Mouse (Mus musculus): Measurements from ENCODE around the gene Gdpgp1. TPM values are rescaled to one million over a fixed set of nuclear protein-coding genes. Genes with fewer than 3 reads are reported as not detected.
A peak's percentile ranks its signal among the peaks of the same experiment; 100 is the strongest.

The Gdpgp1 gene
- polyA plus RNA-seq, 1 experiment, result 4.3 TPM

DNA sequence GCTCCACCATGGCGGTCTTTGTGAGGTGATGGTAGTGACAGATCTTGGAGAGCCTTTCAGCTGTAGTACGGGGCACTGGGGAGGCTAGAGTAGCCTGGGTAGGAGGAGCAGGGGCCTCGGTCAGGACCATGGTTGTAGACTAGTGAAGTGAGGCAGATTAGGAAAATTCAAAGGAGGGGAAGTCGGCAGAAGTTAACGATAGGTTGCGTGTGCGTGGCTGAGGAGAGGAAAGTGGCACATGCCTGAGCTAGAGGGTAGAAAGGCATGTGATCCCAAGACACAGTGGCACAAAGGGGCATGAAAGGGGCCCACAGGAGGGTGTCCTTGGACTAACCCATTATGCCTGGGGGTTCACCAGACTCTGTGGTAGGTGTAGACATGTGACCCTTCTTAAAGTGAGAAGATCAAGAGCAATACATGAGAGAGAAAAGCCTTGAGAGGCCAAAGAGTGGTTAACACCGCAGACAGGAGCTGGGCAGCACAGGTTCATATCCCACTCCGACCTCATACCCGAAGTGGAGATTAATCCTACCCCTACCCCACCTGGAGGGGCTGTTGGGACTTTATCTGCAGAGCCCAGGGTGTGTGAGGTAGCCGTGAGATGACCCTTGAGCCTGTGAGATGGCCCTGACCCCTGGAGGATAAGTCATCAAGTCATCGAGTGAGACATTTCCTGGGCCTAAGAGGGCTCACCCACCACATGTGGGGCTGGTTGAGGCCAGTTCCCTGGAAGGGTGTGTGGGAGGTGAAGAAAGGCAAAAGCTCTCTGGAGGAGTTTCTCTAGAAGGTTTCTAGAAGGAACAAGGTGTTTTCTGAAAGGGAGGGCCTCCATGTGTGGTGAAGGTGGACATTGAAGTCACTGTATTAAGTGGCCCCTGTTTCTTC lies 26.7 kb upstream of the Gdpgp1 start:
- no peaks in the 10 kb centered on the region for H3K9me3 ChIP-seq (replicated peaks; ENCODE audit: control insufficient read depth, insufficient read depth, low read length, poor library complexity, severe bottlenecking)
- H3K27me3 ChIP-seq (ENCODE audit: control insufficient read depth, insufficient read depth, low read length, poor library complexity, severe bottlenecking), result no peaks in the 10 kb centered on the region
- peaks cover 13% of the 10 kb centered on the region; the same call in 1 of the 2 replicates for H3K36me3 ChIP-seq (ENCODE audit: control insufficient read depth, insufficient read depth, low read length, poor library complexity, severe bottlenecking)
- H3K27ac ChIP-seq (ENCODE audit: insufficient read depth, low read length), result no peak overlapping the region
- H3K4me3 ChIP-seq (ENCODE audit: low read depth, low read length), result no peak overlapping the region
- H3K4me1 ChIP-seq (ENCODE audit: control insufficient read depth, insufficient read depth, low read length), result peaks cover 10% of the 10 kb centered on the region
- H3K9ac ChIP-seq (ENCODE audit: low read depth, poor library complexity, severe bottlenecking), result no peak overlapping the region
- TF ChIP-seq POLR2A (IDR thresholded peaks at IDR 0.05; ENCODE audit: insufficient read depth, low read length) (no peak), CTCF (IDR thresholded peaks at IDR 0.05; ENCODE audit: low read depth, low read length) (no peak)

- no peak overlapping the region; the same call in 1 of the 2 replicates for H3K4me3 ChIP-seq (ENCODE audit: low read depth, low read length)
- TF ChIP-seq POLR2A (IDR thresholded peaks at IDR 0.05; ENCODE audit: insufficient read depth, low read length) (no peak), EP300 (IDR thresholded peaks at IDR 0.05; ENCODE audit: insufficient read depth, low read depth, low read length) (peak; percentile 63; the same call in 1 of the 2 replicates), CTCF (IDR thresholded peaks at IDR 0.05; ENCODE audit: low read depth, low read length) (no peak)
- peak overlapping the region; percentile 64 for H3K27ac ChIP-seq (ENCODE audit: insufficient read depth, low read length)
- no peaks in the 10 kb centered on the region for H3K27me3 ChIP-seq (ENCODE audit: control insufficient read depth, insufficient read depth, low read length, poor library complexity, severe bottlenecking)
- no peak overlapping the region for H3K9ac ChIP-seq (ENCODE audit: low read depth, poor library complexity, severe bottlenecking)
- peaks cover 9% of the 10 kb centered on the region for H3K4me1 ChIP-seq (ENCODE audit: control insufficient read depth, insufficient read depth, low read length)
- no peaks in the 10 kb centered on the region for H3K9me3 ChIP-seq (replicated peaks; ENCODE audit: control insufficient read depth, insufficient read depth, low read length, poor library complexity, severe bottlenecking)
- H3K36me3 ChIP-seq (ENCODE audit: control insufficient read depth, insufficient read depth, low read length, poor library complexity, severe bottlenecking), result 0 out of 2 replicates have a peak, but pooled peaks cover 4% of the 10 kb centered on the region
Measured at GRCm38 (mm10) chr7:80207314-80207731, 25.3 kb upstream of the Gdpgp1 start.

- peaks cover 8% of the 10 kb centered on the region for H3K4me1 ChIP-seq (ENCODE audit: control insufficient read depth, insufficient read depth, low read length)
- peak overlapping the region; percentile 14 for H3K4me3 ChIP-seq (ENCODE audit: low read depth, low read length)
- H3K27ac ChIP-seq (ENCODE audit: insufficient read depth, low read length), result peak overlapping the region; percentile 64
- peak overlapping the region; percentile 24 for H3K9ac ChIP-seq (ENCODE audit: low read depth, poor library complexity, severe bottlenecking)
- TF ChIP-seq CTCF (IDR thresholded peaks at IDR 0.05; ENCODE audit: low read depth, low read length) (no peak), EP300 (IDR thresholded peaks at IDR 0.05; ENCODE audit: insufficient read depth, low read depth, low read length) (0 out of 2 replicates have a peak, but pooled peaks have one; percentile 31)
- no peaks in the 10 kb centered on the region; the same call in 1 of the 2 replicates for H3K36me3 ChIP-seq (ENCODE audit: control insufficient read depth, insufficient read depth, low read length, poor library complexity, severe bottlenecking)
- H3K9me3 ChIP-seq (replicated peaks; ENCODE audit: control insufficient read depth, insufficient read depth, low read length, poor library complexity, severe bottlenecking), result no peaks in the 10 kb centered on the region
- no peaks in the 10 kb centered on the region for H3K27me3 ChIP-seq (ENCODE audit: control insufficient read depth, insufficient read depth, low read length, poor library complexity, severe bottlenecking)
Measured at GRCm38 (mm10) chr7:80208026-80208642, 24.5 kb upstream of the Gdpgp1 start.

DNA sequence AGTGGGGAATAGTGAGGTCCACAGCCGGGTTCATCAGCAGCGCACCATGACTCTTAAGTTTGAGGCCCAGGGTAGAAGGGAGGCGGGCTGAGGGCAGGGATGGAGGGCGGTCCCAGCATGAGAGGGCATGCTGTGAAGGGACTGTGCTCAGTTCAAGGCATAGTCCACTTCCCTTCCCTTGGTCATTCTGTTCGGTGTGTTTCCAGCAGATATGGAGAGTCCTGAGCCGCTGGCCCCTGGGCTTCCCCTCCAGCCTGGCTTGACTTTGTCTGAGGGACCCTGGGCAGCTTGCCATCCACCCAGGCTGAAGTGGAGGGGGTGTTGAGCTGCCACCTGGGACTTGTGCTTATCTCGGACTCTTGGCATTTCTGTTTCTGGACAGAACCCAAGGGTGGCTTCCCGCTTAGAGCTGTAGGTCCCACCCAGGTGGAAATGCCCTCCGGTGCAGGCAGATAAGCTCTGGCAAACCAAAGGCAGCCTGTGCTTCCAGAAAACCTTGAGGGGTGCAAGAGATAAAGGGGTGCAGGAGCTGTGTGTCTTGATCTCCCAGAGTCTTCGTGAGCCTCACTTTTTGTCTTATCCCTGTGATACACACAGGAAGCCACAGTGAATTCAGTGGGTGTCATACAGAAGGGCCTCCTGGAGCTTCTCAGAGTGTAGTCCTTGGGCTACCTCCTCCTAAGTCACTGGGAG lies 23.8 kb upstream of the Gdpgp1 start:
- Histone ChIP-seq H3K27ac (ENCODE audit: insufficient read depth, low read length) (no peak overlapping the region), H3K9ac (ENCODE audit: low read depth, poor library complexity, severe bottlenecking) (peak overlapping the region; percentile 24; the same call in 1 of the 2 replicates), H3K27me3 (ENCODE audit: control insufficient read depth, insufficient read depth, low read length, poor library complexity, severe bottlenecking) (no peaks in the 10 kb centered on the region), H3K4me1 (ENCODE audit: control insufficient read depth, insufficient read depth, low read length) (peaks cover 8% of the 10 kb centered on the region), H3K36me3 (ENCODE audit: control insufficient read depth, insufficient read depth, low read length, poor library complexity, severe bottlenecking) (peaks cover 6% of the 10 kb centered on the region), H3K4me3 (ENCODE audit: low read depth, low read length) (no peak overlapping the region), H3K9me3 (replicated peaks; ENCODE audit: control insufficient read depth, insufficient read depth, low read length, poor library complexity, severe bottlenecking) (no peaks in the 10 kb centered on the region)
- TF ChIP-seq CTCF (IDR thresholded peaks at IDR 0.05; ENCODE audit: low read depth, low read length), result no peak
- TF ChIP-seq POLR2A (IDR thresholded peaks at IDR 0.05; ENCODE audit: insufficient read depth, low read length), result no peak
- no peak for TF ChIP-seq EP300 (IDR thresholded peaks at IDR 0.05; ENCODE audit: insufficient read depth, low read depth, low read length)

DNA sequence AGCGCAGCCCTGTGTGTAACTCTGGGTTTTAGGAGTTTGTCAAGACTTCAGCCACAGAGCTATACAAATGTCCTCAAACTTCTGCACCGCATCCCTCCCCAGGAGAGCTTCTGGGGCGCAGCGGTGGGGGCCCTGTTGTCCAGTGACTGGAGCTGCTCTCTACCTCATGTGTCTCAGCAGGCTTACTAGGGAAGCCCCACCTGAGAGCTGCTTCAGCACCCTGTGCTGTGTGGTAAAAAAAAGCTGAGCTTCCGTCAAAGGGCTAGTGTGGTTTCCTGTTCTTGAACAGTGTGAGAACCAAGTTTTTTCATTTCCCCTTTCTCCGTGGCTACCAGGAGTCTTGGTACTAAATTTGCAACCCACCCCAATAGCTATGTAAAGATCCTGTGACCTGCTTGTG lies 23.0 kb upstream of the Gdpgp1 start:
- Histone ChIP-seq H3K4me3 (ENCODE audit: low read depth, low read length) (no peak overlapping the region), H3K36me3 (ENCODE audit: control insufficient read depth, insufficient read depth, low read length, poor library complexity, severe bottlenecking) (peaks cover 9% of the 10 kb centered on the region), H3K9me3 (replicated peaks; ENCODE audit: control insufficient read depth, insufficient read depth, low read length, poor library complexity, severe bottlenecking) (no peaks in the 10 kb centered on the region), H3K27me3 (ENCODE audit: control insufficient read depth, insufficient read depth, low read length, poor library complexity, severe bottlenecking) (no peaks in the 10 kb centered on the region), H3K9ac (ENCODE audit: low read depth, poor library complexity, severe bottlenecking) (peak overlapping the region; percentile 20; the same call in 1 of the 2 replicates), H3K4me1 (ENCODE audit: control insufficient read depth, insufficient read depth, low read length) (peaks cover 8% of the 10 kb centered on the region), H3K27ac (ENCODE audit: insufficient read depth, low read length) (peak overlapping the region; percentile 41; the same call in 1 of the 2 replicates)
- no peak for TF ChIP-seq POLR2A (IDR thresholded peaks at IDR 0.05; ENCODE audit: insufficient read depth, low read length)
- no peak for TF ChIP-seq CTCF (IDR thresholded peaks at IDR 0.05; ENCODE audit: low read depth, low read length)
